Mouse (Mus musculus) kidney, adult 11 months (tissue): ENCODE results near the gene Pigz.
"Not testable (repeated sequence)": the region's sequence is repeated elsewhere in the genome, so short reads cannot be mapped to it uniquely, and the experiment has no call there.

Source experiments
- DNase-seq: peaks from one replicate; pipeline ENCODE4 v3.0.0; 2022

The Pigz gene

GRCm38 (mm10) chr16:31932840-31933697, 582 bp upstream of the Pigz start:
- peak; percentile 71 for DNase-seq

GRCm38 (mm10) chr16:31934550-31935010, 929 bp downstream of the Pigz start:
- DNase-seq, result no peak

GRCm38 (mm10) chr16:31935091-31935979, 1.7 kb downstream of the Pigz start:
- no peak for DNase-seq

GRCm38 (mm10) chr16:31936568-31936967, 2.9 kb downstream of the Pigz start:
- DNase-seq, result no peak

GRCm38 (mm10) chr16:31938856-31939255, 5.2 kb downstream of the Pigz start:
- no peak for DNase-seq

DNA sequence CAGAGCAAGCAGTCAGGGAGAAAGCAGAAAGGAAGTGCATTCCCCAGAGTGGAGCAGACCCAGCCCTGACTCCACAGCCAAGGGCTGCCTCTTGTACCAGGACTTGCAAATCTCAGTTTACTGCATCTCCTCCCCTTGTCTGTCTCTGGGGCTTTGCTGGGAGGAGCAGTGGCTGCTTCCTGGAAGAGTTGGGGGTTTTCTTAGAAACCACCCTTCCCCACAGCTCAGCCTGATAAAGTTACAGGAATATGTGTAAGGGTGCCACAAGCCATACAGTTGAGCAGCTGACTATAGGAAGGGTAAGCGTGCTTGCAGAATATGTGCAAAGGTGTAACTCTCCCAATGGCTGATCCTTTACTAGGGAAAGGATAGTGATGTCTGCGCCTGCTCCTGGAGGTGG, 6.9 kb downstream of the Pigz start:
- DNase-seq, result no peak

- DNase-seq, result peak; percentile 44
Observed at GRCm38 (mm10) chr16:31943980-31944379, 10.3 kb downstream of the Pigz start.

DNA sequence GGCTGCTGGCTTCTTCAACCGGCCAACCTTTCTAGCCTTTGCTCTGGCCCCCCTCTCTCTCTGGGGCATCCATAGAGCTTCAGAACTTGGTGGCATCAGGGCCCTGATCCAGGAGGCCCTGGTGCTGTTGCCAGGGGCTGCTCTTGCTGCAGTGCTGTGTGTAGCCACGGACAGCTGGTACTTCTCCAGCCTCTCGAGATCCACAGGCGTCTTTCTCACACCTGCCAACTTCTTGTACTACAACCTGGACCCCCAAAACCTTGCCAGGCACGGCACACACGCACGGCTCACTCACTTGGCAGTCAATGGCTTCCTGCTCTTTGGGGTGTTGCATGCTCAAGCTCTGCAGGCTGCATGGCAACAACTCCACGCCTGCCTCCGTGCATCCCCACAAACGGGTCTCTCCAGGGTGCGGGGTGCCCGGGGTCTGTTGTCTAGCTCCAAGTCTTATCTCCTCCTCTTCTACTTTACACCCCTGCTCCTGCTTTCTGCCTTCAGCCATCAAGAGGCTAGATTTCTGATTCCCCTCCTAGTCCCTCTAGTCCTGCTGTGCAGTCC, 11.1 kb downstream of the Pigz start:
- DNase-seq, result no peak

DNA sequence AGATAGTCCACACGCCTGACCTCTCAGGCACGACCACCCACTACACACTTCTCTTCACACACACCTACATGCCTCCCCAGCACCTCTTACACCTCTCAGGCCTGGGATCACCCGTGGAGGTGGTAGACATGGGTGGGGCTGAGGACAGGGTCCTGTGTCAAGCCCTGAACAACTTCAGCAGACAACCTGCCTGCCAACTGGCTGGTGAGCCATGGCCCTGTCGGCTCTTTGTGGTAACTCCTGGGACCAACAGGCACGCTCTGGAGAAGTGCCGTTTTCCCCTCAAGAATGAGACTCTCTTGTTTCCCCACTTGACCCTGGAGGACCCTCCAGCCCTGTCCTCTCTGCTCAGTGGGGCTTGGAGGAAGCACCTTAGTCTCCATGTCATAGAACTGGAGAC, 11.7 kb downstream of the Pigz start:
- DNase-seq, result no peak

DNA sequence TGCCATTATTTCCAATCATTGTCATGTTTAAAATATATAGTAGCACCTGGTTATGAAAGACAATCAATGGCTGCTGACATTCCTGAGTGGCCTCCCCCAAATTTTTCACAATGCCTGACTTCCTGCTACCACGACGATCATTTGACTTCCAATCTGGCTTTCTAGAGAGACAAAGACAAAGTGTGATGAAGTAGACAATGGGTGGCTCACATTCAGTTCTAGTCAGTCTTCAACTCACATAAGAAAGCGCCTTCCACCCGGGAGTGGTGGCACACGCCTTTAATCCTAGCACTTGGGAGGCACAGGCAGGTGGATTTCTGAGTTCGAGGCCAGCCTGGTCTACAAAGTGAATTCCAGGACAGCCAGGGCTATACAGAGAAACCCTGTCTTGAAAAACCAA, 12.3 kb downstream of the Pigz start:
- DNase-seq, result not testable (repeated sequence)

DNA sequence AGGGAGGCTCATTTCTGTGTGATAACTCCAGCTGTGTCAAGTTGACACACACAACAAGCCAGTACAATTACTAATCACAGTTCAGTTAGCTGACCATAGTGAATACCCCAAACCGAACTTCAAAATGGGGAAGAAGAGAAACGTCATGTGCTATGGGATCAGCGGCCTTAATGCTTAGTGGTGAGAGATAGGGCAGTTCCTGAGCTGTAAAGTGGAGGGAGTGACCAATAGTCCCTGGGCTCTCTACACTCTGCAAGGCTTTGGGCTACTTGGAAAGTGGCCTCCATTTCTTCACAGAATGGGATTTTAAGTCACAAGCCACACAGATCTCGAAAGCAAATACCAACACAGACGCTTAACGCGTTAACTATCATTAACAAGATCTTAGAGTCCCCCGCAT, 13.7 kb downstream of the Pigz start:
- DNase-seq, result no peak

DNA sequence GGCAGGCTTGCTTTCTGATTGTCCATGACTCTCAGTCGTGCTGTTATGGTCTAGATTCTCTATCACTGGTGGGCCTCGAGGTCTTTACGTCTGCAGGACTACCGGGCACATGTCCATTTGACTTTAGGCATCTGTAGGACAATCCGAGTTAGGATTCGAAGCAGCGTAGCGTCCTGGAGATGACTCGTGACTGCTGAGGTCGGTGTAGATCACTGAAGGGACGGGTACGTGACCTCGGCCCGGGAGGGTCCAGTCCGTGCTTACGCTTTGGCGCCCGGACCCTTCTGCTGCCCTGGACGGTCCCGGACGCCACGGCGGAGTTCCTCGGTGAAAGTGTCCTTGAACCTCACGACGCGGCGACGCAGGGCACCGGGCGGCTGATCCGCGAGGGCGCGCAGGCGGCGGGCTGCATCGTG, 14.3 kb downstream of the Pigz start:
- DNase-seq, result peak; percentile 25

DNA sequence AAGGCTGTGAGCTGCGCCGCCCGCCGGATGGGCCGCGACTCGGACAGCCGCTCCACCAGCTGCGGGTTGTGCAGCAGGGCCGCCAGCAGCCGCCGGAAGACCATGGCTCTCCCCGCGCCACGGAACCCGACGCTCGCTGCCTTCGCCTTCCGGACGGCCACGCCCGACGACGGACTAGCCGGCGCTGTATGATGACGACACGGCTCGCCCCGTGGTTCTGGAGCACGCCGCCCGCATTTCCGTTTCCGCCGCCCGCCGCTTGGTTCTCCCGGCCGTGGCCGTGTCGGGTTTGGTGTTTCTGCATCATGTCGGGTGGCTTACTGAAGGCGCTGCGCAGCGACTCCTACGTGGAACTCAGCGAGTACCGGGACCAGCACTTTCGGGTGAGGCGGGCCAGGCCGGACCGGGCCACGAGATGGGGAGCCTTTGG, 14.7 kb downstream of the Pigz start, which contains the start of the genes 0610012G03Rik and Ncbp2:
Gene 0610012G03Rik, minus strand, starts transcription at position 150 of the 430 bp plus-strand sequence.
Gene Ncbp2, plus strand, starts transcription at position 169 of the 430 bp plus-strand sequence.
- DNase-seq, result peak; percentile 90

- DNase-seq, result no peak
Observed at GRCm38 (mm10) chr16:31963224-31963623, 29.6 kb downstream of the Pigz start.

- DNase-seq, result no peak
Observed at GRCm38 (mm10) chr16:31975258-31975657, 41.6 kb downstream of the Pigz start.

DNA sequence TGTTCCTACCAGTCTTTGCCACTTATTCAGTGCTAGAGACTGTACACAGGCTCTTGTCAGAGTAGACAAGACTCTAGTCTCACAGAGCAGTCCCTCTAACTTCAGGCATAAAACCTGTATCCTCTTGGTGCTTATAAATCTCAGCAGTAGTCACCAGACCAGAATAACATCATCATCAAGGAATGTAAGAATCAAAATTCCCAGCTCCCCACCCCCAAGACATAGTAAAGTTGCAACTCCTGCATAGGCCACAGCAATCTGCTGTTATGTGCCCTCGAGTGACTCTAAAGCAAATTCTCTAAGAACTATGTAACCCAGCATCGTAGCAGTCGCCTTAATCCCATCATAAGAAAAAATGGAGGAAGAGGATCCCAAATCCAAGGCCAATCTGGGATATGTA, 45.9 kb downstream of the Pigz start:
- no peak for DNase-seq

- DNase-seq, result no peak
Observed at GRCm38 (mm10) chr16:31980946-31981345, 47.3 kb downstream of the Pigz start.

GRCm38 (mm10) chr16:31992039-31992438, 58.4 kb downstream of the Pigz start:
- DNase-seq, result no peak

- peak; percentile 13 for DNase-seq
Observed at GRCm38 (mm10) chr16:31993195-31993594, 59.5 kb downstream of the Pigz start.

GRCm38 (mm10) chr16:31993946-31994345, 60.3 kb downstream of the Pigz start:
- no peak for DNase-seq
